Comparison of ENCODE assay signal across 1 mouse cellular context in genomic region chr5:36817738-36818137, GRCm38 (mm10).
TF ChIP-seq lines count a peak whose summit lies in the region.

No protein-coding gene starts in this region.

TF ChIP-seq in MEL, 35 proteins besides CTCF, POLR2A, EP300 and RAD21:
- TF ChIP-seq SMC3 (IDR thresholded peaks at IDR 0.05; ENCODE audit: low read depth, low read length) (0 out of 2 replicates have a peak, but pooled peaks have one; percentile 19), POLR2AphosphoS2 (IDR thresholded peaks at IDR 0.05; ENCODE audit: low read length) (no peak)
